Mouse (Mus musculus) fat pad, adult 2 months (tissue): ENCODE measurements around the gene Pelo.

Source experiments
- DNase-seq: peaks from one replicate; pipeline ENCODE4 v3.0.0-alpha.2; 2011; ENCODE audit warnings: low read depth, low spot score; ENCODE audit errors: extremely low read depth

Gene Pelo

DNA sequence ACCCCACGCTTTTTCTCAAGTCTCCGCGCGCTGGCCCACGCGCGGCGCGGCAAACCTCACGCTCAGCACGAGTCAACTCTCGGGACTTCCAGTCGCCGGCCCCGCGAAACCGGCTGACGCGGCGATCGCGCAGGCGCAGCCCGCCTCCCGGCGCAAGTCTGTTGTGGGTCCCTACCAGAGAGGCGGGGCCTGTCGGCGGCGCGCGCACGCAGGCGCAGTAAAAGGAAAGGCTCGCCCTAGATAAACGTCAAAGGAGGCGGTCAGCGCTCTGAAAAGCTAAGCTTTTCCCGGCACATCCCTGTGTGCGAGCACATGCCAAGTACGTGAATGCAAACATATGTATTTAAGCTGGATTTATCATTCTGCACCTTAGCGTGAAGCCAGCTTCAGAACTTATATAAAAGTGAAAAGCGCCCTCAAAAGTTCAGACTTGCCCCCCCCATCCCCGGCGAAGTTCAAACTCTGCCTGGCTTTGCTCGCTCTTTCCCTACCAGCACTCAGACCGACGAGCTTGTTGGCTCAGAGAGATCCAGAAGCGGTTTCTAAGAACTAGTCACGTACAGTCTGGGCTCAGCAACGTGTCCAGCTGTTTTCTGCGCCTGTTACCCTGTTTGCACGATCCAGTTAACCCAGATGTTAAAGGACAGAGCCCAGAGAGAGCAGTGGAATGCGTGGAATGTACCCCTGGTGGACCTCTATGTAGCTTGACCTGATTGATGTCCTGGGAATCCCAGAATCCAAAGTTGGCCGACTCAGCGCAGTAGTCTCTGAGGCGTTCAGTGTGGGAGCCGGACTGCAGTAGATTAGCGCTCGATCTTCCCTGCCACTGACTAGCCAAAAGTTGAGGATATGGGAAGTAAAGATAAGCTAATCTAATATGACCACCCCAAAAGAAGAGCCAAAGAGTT lies at the start of gene Pelo:
TSS of gene Pelo (minus strand) at position 118 of the 908 bp plus-strand sequence.
- DNase-seq: no peak

- no peak for DNase-seq
Measured at GRCm38 (mm10) chr13:115138513-115138912, 48.5 kb upstream of the Pelo start.

GRCm38 (mm10) chr13:115136761-115137160 lies 46.8 kb upstream of the Pelo start:
- no peak for DNase-seq

DNA sequence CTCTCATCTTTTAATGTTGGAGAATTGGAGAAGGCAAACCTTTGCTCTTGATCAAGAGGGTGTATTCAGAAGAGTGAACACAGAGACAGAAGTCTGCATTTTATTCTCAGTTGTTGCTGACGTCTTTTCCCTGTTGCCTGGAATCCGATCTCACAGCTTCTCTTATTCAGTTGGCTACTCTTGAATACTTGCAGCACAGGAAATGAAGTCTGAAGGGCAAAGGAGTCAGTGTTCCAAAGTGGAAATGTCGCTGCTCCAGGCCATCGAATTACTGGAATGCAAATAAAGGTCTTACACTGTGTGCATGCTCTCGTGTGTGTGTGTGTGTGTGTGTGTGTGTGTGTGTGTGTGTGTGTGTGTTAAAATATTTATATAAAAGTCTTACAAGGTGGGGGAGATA lies 42.4 kb upstream of the Pelo start:
- no peak for DNase-seq

GRCm38 (mm10) chr13:115131381-115131780 lies 41.4 kb upstream of the Pelo start:
- no peak for DNase-seq

- no peak for DNase-seq
Measured at GRCm38 (mm10) chr13:115130035-115130434, 40.0 kb upstream of the Pelo start.

DNA sequence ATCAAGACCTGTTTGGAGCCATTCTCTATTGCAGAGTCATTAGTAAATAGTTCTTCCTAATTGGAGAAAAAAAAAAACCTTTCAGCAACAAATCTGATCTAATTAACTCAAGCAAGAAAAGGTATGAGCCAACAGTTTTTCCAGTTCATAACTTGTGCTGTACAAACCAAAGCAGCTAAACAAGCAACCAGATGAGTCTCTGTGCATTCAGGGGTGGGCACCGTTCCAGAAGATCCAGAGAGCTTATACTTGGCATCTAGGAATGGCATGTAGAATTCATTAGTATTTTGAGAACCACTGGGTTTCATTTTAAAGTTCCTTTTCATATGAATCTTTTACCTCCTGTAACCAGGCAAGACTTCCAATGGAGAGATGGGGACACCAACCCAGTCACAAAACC lies 37.8 kb upstream of the Pelo start:
- DNase-seq: no peak

DNA sequence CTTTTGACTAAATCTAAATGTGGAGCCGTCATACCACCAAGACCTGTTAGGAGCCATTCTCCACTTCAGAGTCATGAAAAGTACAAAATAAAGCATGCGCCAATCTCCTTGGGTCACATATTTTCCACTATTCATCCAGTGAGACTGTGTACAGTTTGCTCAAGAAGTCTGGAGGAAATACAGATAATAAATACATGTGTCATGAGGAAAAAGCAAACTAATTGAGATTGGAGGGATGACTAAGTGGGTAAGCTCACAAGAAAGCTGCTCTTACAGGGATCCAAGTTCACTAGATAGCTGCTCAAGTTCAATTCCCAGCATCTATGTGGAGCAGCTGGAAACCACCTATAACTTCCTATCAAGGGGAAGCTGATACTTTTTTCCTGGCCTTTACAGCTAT lies 36.5 kb upstream of the Pelo start:
- no peak for DNase-seq

GRCm38 (mm10) chr13:115125130-115125529 lies 35.1 kb upstream of the Pelo start:
- no peak for DNase-seq

DNA sequence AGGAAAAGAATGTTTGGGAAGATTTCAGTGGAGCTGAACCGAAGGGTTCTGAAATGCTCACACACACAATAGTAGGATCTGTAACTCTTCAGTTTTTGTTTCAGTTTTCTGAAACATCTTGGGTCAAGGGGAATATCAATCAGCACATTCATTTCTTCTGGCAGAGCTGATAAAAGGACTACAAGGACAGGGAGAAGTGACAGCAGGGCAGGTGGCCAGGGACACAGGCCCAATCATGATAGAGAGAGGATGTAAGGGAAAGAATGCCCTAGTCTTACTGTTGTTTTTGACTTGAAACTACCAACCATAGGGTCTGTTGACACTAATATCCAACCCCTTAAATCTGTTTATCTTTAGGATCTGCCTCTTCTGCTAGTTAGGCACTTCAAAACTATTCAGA lies 34.5 kb upstream of the Pelo start:
- no peak for DNase-seq

DNA sequence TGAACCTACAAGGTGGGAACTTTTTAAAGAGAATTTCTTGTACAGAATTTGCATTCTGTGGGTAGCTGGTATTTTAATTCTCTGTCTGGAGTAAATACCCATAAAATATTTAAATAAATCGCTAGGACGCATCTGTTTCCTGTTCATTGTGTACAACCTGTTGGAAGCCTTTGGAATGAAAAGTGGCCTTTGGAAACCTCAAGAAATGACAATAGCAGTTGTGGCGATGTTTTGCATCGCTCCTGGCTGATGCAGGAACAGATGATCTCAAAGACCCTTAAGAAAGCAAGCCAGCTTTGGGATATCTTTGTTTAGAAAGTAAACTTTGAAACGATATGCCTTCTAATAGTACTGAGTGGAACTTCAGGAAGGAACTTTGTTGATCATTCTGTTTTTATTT lies 28.8 kb upstream of the Pelo start:
- no peak for DNase-seq

DNA sequence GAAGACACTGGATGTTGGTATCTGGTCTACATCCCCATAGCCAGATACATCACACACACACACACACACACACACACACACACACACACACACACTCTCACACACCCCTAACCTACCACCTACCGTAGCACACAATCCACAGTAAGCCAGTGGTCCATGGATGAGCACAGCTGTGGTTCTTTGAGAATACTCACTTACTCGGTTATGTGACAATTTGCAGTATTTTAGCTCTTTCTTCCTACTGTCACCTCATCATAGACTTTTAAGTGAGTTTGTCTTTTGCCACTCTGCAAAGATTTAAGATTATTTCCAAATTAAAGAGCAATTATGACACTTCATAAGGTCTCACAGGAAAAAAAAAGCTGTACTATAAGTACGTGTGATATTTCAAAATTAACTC lies 28.2 kb upstream of the Pelo start:
- no peak for DNase-seq

- no peak for DNase-seq
Measured at GRCm38 (mm10) chr13:115116930-115117621, 27.1 kb upstream of the Pelo start.

DNA sequence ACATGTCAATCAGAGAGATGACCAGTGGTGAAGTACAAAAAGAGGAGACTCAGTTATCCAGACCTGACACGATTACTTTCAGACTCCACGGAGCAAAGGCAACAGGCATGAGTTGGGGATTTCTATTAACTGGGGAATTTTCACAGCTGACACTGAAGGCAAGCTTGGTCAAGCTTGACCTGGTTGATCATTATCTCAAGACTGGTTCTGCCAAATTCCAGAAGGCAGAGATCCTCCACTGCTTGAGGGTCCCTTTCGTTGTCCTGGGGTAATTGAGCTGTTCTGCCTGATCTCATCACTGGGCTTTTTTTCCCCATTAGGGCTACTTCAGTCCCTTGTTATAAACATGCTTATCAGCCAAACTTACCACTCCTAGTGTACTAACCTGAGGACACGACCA lies 19.6 kb upstream of the Pelo start:
- DNase-seq: no peak

DNA sequence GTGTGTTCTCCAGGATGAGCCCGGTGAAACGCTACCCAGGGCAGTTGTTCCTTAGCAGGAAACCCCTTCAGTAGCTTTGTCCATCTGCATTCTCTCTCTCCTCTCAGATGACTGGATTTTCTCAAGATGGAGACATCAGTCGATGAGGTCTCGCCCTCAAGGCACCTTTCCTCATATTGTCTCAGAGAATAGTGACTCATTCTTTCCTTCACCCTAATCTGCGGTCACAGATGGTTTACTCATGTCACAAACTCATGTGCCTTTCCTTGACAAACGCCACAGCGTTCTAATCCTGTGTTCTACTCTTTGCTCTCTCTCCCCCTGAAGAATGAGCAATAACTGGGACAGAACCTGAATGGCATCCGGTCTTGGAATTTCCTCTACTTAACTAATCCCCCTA lies 17.4 kb upstream of the Pelo start:
- DNase-seq: no peak

DNA sequence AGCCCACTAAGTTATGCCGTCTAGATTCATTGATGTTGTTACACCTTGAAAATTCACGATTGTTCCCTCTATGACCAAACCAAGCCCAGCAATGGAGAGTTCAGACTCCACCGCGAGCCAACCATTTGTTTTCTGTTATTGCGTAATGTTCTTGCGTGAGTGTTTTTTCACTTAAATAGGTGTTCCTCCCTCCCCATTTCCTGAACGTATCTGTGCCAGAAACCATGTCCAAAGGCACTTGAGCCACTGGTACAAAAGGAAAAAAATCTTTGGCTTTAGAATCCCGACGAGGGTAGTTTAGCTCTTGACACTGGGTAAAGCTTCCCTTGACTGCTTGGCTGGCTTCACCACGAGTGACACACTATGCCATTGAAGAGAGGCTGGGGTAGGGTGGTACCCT lies 16.2 kb upstream of the Pelo start:
- DNase-seq: no peak

DNA sequence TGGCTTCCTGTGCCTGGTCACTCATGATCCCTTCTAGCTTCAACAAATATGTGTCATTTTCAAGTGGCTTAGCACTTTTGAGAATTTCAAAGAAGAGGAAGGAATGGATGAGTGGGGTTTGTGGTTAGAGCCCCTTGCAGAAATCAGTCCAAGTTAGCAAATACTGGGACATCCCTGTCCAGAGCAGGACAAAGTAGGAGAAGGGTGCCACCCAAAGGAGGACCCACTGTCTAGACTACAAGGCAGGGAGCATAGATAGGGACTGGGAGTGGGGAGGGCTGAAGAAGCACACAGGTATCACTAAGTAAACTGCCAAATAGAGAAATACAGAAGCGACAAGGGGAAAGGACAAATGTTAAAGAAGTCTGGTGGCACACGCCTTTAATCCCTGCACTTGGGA lies 12.8 kb upstream of the Pelo start:
- no peak for DNase-seq

DNA sequence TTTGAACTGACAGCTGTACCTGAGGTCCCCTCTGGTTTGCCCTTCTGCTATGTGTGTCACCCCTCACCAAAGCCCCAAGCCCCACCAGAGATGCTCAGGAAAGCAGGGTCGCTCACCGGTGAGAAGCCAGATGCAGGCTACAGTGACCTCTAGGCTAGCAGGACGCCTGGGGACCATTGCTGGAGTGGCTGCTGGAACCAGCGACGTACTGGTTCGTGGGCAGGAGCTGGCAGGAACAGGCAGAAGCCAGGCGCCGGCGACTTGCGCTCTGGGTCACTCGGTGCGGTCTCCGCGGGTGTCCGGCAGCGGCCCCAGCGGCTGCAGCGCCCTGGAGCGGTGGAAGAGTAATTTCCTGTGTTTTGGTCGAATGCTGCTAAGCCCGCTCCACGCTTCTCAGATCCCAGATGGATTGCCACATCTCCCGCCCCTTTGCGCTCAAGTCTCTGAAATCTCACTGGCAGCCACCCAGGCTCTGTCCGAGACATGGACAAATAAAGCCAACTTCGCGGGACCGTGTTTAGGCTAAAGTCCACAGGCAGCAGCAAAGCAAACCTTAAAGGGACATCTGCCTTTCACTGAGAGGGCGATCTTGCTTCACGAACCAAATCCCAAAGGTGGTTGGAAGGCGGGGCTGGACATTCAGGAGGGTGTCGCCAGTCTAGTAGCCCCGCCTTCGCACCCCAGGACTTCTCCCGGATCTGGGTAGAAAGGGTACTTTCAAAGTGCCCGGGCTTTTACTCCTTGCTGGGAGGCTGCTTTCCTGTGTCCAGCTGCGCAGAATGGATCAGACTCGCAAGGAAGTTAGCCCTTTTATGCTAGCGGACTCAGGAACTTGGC lies 11.6 kb upstream of the Pelo start, which contains the start of the genes Gm49395 and Itga1:
TSS of gene Gm49395 (minus strand) at position 567 of the 837 bp plus-strand sequence.
TSS of gene Itga1 (minus strand) at position 610 of the 837 bp plus-strand sequence.
- no peak for DNase-seq

DNA sequence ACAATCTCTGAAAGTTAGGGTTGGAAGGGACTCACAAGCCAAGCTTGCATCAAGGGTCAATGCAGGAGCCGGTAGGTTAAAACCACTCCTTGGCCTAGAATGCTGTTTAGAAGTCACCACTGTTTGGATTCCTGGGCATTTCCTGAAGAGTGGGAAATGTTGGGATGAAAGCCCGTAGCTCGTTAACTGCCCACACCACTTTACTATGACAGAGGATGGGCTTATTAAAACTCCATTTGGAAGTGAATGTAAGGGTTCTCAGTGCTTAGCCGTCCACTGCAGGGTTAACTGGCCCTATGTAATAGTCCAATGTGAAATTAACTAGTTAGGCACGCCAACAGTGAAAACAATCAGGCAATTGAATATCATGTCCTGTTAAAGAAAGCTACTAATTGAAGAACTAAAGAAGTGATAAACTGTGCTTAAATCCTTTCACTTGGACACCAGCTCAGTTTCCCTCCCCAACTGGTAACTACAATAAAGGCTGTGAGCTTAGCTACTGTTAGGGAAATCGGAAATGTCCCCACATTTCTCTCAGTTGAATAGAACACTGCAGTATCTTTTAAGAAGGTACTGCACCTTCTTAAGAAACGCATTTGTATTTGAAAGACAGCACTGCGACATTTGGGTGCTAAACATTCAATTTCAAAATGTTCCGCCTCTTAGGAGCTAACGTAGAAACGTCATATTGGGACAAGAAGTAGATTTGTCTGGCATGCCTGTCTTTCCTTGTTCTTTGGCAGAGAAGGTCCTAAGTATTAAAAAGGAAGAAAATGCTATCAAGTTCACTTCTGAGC lies 10.6 kb upstream of the Pelo start:
- DNase-seq: no peak

GRCm38 (mm10) chr13:115099381-115099780 lies 9.4 kb upstream of the Pelo start:
- no peak for DNase-seq
